Mouse (Mus musculus) thymus, postnatal 0 days (tissue): Measurements from ENCODE around the gene Snx22. TPM values are rescaled to one million over a fixed set of nuclear protein-coding genes. Genes with fewer than 3 reads are reported as not detected.

Source experiments
- DNase-seq: peaks from one replicate; pipeline ENCODE4 v3.0.0-alpha.2; 2015; ENCODE audit warnings: low spot score
- polyA plus RNA-seq: library from polyadenylated mRNA; unstranded; fragments of >200 nt; fragmentation: Nextera tagmentation; extraction: Ambion mirVana; gene quantifications from 2 replicates; pipeline ENCODE4 v1.2.1, GENCODE M21; 2015

Gene Snx22
- 1.4 TPM in 2 replicates for polyA plus RNA-seq

DNA sequence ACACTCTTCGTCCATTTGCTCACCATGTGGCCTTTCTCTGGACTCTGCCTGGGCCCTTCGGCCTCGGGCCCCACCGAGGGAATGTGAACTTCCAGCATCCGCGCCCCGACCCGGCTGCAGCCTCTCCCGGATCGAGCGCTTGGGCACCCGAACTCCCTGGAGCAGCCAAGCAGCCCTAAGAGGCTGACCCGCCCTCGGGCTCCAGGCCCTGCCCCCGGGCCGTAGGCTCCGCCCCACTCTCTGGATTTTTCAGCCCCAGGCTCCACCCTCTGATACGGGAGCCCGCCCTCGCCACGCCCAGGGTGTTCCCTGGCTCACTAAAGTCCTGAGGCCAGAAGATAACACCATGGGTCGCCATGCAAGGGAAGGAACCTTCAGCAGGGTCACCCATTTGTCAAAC lies at the start of gene Snx22:
Gene Snx22 (minus strand): TSS at position 137 of the 400 bp plus-strand sequence.
- peak; percentile 46 for DNase-seq

DNA sequence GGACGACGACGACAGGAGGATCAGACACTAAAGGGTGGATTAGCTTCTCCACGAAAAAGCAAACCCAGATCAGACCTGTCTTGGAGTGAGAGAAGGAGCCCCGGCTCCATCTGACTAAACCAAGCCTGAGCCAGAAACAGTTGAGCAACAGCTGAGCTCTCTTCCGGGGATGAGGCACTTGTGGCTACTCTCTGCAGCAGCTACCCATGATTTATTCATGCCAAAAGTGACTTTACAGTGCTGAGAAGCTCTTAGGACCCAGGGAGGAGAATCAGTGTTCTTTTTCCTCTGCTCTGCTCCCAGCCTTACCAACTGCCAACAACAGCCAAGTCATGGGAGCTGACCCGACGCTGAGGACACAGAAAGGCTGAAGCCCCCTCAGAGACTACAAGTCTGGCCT lies 47.4 kb upstream of the Snx22 start:
- no peak for DNase-seq

DNA sequence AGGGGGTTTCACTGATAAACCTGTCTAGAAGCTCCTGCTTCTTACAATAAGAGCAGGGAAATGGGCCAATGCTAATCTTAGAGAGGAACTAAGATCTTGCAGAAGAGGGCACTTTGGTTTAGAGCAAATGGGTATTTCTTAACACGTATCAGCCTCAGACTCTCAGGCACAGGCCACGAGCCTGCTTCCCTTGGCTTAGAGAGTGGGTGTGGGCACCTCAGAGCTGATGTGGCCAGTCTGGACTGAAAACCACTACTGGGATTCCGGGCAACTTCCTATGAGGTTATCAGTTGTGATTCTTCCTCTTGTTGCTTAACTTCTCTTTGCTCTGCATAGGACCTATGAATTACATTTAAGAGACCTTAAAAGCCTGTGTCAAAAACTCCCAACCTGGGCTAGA lies 44.8 kb upstream of the Snx22 start:
- no peak for DNase-seq

DNA sequence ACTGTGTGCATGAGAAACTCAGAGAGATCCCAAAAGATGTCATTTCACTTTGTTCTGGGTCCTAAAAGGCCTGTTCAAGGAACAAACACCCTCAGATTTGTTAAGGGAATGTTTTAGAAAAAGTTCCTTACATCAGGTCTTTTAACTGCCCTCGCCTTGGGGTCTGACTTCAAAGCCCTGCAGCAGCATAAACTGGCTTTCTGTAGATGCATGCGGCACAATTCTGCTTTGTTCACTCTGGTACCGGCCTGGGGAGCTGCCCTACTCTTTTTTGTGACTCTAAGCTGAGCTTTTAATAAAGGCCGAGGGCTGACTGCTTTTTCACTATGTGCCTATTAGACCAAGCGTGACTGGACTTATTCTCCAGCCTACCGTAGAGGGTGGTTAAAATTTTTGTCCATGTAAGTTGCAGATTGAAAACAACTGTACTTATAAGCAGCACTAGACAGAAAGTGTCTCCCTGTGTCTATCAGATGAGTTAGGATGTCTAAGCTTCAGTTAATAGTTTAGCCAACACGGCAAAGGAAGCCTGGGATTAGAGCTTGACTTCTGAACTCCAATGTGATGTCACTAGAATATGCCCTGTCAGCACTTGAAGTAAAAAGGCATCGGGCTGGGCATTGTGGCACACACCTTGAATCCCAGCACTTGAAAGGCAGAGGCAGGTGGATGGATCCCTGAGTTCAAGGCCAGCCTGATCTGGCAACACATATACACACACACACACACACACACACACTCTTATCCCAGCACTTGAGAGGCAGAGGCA lies 41.3 kb upstream of the Snx22 start:
- no peak for DNase-seq

DNA sequence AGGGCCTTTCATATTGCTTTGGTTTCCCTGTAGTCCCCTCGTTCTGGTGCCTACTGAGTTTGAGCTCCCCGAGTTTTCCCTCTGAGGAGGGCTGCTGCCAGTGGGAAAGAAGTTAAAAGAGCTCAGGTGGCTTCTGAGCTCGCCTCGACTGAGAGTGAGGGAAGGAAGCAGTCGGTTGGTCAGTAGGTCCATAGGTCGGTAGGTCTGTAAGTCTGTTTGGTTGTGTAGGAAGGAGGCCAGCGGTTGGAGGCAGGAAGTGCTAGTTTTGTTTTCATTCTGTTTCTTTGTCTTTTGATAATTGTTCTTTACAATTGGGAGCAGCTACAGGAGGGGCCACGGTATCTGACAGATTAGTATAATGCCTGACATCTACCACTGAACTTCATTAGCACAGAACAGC lies 40.6 kb upstream of the Snx22 start:
- no peak for DNase-seq

DNA sequence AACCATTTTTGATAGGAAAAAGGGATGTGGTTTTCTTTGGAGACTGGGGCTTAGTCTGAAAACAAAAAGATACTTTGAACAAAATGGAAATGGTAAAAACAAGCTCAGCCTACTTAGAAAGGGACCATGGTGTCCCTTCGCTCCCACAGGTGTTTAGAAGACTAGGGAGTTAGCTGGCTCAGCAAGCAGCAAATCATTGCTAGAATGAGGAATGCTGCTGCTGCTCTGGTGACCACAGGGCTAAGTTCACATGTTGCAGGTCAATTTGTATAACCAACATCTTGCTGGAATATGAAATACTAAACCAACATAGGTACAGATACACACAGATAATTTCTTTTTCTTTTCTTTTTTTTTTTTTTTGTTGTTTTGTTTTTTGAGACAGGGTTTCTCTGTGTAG lies 40.1 kb upstream of the Snx22 start:
- DNase-seq: no peak

DNA sequence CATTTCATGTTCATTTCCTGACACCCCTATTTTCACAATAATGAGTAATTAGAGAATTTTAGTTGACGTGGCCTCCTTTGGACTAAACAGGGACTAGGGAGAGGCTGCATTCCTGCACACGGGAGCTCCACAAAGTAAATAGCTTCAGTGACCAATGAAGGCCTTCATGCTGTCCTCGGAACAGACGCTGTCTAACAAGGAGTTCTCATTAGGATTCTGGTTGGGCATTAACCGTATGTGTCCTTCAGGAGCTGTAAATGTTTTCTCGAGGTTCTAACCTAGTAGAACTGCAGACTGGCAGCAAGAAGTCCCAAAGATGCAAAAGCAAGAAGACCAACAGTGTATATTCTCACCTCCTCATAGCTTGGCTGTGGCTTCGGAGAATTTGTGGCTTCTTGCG lies 35.6 kb upstream of the Snx22 start:
- no peak for DNase-seq

DNA sequence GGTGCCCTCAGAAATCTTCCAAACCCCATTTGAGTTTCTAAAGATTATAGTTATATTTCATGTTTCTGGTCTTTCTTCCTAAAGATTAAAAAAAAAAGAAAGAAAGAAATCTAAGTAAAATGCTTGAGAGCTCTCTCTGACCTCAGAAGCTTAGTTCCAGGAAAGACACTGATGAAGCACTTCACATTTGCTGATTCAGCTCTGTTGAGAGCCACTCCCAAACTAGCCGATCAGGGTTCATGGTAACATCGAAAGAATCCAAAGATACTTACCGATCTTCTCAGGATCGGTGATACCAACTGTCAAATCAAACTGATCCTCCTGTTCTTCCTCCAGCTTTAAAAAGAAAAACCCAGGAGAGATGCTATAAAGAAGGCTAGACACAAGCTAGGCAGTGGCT lies 35.1 kb upstream of the Snx22 start:
- DNase-seq: no peak

DNA sequence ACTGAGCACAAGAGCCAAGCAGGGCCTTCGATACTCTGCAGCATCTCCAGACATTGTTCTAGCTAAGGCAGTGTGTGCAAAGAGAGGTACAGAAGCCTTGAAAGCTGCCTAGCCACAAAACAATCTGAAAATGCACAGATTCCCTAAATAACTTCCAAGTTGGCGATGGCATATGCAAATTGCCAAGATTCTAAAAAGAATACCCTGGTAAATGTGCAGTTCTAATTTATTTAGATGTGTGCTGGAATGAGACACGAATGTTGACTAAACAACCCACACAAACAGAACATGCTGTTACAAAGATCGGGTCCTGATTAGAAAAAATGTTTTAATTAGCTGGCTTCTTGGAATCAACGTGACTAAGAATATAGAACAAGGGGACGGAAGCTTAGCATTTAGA lies 33.1 kb upstream of the Snx22 start:
- no peak for DNase-seq

DNA sequence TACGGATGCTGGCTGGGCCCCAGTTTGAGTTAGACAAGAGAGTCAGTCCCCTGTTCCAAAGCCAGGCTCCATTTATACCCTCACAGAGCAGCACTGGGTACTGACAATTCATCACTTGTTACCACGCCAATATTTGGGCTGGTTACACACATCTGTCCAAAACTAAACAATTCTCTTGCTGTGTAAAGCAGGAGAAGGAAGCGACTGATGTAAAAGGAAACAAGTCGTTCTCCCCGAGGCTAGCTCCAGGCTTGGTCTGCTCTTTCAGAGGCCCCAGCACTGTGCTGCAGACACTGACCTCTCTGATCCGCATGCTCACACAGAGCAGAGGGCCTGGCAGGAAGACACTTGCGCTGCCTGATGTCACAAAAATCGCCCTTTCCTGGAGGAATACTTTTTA lies 32.1 kb upstream of the Snx22 start:
- no peak for DNase-seq

DNA sequence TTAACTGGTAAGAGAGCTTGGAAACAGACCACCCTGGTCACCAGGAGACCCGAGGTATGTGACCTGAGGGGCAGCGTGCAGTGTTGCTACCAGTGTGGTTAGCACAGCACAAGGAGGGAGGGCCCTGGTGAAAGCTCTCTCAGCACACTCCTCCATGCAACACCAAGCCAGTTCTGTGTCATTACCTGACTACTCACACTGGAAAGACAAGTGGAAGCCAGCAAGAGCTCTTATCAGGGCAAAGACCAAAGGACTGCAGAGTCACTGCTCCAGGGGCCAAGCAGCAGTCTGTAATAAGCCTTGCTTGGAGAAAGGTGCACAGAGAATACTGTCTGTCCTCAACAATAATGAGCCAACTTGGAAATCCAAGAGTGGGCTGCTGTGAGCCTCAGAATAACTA lies 23.1 kb upstream of the Snx22 start:
- DNase-seq: no peak

DNA sequence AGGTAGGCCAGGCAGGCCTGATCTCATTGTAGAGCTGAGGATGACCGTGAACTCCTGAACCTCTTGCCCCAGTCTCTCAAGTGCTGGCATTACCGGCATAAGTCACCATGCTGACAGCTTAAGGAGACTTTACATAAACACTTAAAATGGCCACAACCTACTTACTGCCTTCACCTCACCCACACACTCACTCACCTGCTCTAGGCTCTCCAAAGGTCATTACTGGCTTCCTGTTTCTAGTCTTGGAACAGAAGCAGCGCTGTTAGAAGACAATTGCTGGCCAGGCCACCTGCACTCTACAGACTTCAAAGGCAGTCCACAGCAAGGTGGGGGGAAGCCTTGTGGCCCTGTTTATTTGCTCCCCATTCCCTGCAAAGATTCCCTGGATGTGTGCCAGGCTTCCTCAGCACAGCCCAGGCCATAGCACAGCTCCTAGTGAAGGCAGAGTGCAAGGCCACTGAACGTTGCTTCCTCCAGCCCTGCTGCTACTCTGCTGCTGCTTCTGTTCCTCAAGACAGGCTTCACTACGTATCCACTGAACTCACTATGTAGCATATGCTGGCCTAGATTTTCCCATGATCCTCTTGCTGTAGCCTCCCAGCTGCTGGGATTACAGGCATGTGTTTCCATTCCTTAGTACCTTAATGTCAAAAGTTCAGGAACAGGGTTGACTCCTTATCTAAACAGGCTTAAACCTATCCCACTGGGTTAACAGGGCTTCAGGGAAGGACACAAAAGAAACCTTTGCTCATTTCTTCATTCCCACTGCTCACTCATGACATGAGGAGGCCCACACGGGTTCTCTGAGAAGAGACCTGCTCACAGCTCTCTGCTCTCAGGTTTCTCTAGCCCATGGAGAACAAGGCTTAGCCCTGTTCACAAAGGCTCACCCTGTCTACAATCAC lies 22.1 kb upstream of the Snx22 start:
- no peak for DNase-seq

DNA sequence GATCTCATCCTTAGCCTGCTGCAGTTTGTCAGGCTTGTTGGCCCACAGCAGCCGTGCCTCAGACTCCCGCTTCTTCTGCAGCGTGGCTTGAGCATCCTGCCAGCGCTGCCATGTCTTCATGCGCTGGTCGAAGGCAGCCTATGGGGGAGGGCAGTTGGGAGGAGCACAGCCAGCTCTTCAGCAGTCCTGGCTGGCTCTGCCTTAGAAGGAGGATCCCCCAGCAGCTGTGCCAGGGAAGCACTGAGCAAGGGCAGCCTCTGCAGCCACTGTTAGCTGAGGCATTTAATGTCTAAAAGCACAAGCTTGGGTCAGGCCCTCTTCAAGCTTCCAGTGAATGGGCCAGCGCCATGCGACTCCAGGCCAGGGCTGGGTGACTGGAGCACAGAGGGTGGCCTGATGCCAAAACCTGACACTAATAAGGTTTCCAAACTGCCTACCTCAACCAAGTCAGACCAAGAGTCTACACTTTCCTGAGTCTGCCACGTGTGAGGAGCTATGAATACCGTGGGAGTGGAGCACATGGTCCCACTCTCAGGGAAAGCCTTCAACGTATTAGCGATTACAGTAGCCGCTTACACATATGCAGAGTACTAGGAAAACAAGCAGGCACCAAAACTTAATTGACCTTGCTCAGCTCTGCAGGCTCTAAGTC lies 21.2 kb upstream of the Snx22 start:
- no peak for DNase-seq

DNA sequence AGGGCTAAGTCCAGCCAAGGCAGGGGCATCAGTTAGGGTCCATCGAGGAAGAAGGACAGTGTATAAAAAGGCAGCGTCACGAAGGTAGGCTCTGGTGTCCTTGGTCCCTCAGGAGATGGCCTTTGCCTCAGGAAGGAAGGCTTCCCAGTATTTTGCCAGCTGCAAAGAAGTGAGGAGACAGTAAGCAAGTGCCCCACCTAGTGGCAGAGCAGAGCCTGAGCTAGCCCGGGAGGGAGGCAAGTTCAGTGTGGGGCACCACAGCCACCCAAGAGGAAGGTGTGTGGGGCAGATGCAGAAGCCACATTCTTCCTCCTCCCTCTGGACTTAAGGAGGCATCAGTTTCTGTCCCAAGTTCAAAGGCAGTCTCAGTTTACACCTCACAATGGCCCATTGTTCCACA lies 18.9 kb upstream of the Snx22 start:
- DNase-seq: peak; percentile 40

DNA sequence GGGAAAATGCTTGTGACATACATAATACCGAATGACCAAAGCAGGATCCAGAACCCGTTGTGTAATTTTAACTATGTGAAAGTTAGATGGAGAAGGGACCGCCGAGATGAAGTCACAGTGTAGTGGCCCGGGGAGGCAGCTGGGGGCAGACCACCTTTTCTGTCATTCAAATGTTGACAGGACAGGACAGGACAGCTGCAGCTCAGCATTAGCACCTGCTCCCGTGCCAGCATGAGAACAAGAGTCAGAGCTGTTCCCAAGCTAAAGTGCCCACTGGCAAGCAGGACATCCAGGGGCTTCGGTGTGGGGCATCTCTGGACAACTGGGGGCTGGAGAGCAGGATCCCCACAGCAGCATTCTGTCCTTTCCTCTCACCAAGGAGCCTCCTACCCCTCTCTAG lies 17.5 kb upstream of the Snx22 start:
- DNase-seq: no peak

DNA sequence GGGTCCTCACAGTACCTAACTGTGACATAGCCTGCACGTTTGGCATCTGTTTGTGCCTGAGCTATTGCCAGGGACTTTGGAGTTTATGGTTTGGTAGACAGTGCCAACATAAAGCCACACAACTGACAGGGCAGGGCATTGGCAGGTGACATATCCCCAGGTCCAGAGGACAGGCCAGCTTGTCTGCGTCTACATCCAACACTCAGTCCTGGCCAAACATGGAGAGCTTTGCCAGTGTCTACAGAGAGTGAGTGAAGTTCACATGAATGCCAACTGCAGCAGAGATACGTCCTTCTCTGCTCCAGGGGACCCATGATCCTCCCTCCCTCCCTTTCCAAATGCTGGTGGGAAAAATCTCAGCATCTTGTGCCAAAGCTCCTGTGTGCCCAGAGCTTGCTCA lies 14.7 kb upstream of the Snx22 start:
- no peak for DNase-seq

DNA sequence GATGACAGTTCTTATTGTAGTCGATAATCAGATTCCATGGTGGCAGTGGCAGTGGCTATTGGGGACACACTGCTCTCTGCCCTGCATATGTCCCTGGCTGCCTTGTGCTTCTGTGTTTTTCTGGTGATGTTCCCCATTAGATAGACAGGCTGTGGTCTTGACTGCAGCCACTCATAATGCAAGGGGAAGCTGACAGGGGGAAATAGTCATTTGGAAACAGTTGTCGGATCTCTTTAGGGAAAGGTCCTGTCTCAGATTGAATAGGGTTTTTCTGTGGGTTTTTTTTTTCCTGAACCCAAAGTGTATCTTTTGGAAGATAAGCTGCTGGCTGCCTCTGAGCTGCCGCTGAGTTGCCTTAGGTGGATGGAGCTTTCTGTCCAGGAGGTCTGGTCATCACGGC lies 12.5 kb upstream of the Snx22 start:
- no peak for DNase-seq

DNA sequence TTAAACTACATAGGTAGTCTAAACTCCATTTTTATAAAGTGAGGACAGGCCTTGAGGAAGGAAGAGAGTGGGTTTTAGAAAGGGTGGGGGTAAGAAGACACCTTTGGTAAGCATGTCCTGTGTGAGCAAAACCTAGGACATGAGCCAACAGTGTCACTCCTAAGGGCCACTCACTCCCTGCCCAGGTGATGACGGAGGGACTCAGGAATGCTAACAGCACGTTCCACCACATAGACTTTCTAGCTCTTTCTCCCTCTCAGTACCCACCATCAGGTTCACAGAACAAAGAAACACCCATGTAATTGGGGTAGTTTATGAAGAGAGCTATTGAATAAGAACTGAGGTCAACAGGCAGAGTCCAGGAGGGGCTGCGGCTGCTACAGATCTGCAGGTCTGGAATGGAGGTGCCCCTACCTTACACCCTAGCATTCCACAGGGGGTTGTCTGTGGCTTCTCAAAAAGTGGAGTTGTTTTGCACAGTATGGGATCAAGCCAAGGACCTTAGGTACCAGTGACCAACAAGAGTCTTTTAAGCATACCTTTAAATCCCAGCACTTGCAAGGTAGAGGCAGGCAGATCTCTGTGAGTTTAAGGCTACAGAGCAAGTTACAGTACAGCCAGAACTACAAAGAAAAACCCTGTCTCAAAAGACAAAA lies 11.4 kb upstream of the Snx22 start:
- DNase-seq: no peak

DNA sequence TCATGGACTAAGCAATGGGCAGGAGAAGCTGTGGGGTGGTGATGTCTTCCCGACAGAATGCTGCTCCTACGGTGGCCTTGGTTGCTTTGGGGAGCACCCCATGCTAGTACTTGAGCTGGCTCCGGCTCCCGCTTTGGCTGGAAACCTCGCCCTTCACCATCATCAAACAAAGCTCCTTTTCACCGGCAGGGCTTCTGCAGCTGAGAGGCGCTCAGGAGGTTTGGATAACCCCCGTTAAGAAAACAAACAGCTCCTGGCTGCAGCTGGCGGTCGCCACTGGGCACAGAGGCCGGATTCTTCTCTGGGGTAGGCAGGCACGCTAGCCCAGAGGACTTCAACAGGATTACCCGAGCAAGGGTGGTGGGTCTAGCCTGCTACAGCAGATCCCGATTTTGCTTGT lies 9.0 kb upstream of the Snx22 start:
- DNase-seq: no peak

DNA sequence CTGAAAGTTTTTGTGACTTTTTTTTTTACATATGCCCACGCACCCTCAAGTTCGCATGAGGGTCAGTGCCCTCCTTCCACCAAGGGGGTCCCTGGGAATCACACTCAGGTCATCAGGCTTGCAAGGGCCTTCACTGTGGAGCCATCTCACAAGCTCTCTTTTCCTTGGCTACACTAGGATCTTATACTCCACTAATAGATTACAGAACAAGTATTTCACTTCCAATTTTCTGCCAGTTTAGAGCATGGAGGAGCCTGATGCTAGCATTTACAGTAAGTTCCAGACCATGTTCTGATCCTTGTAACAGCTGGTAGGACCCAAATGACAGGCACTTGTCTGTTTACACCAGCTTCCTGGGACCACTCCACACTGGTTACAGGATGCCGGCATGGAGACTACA lies 8.6 kb upstream of the Snx22 start:
- no peak for DNase-seq

DNA sequence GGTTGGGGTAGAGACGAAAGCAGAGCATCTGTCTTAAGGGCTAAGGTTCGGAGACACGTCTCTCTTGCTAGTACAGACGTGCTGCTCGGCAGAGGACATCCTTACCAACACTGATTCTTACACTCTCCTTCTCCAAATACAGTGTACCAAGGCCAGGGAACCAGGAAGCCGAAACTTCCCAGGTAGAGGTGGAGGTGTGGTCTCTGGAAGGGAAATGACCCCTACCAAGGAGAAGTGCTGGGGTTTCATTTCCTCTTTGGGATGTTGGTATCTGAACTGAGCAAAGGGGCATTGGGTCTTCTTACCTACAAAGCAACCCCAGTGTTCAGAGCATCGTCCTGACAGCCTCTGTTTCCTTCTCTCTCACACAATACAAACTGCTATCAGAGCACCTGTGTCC lies 3.2 kb upstream of the Snx22 start:
- DNase-seq: no peak

DNA sequence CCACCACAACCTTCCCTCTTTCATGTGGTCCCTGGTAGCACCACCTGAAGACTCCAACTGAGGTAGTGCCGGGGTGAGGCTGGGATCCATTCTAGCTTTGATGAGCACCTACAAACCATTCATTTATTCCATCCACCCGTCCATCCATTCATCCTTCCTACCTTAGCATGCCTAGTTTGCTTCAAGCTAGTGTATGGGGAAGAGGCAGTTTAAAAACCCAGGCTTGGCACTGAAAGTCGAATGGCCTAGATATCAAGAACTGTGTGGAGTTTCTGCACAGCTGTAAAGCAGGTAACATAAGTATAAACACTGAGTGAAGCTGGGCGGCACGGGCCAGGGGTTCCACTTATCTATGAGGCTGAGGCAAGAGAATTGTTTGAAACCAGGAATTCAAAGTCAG lies 632 bp upstream of the Snx22 start:
- DNase-seq: no peak
